8 mouse cellular contexts compared by ENCODE assay signal in genomic region chr19:7423656-7424030, GRCm38 (mm10). TPM values are rescaled to one million over a fixed set of nuclear protein-coding genes. Genes with fewer than 3 reads are reported as not detected.
DNase-seq lines count a peak whose midpoint lies in the region; ATAC-seq lines count a peak whose summit lies in the region.

No protein-coding gene starts in this region.

- H3K27ac ChIP-seq in forebrain, embryonic 16.5 days (ENCODE audit: low read length): peak overlapping the region; percentile 86
- no peak overlapping the region for H3K27ac ChIP-seq in liver, embryonic 16.5 days (ENCODE audit: low read length)

- DNase-seq in gastrocnemius, postnatal 25 days: peak; percentile 19
- DNase-seq in gastrocnemius, postnatal 14 days: no peak
- DNase-seq in 3T3-L1 (ENCODE audit: low read depth, low spot score): peak; percentile 43
- DNase-seq in thymus, postnatal 25 days: no peak
- no peak for DNase-seq in gastrocnemius, postnatal 36 days

- H3K4me2 ChIP-seq in forebrain, embryonic 16.5 days (ENCODE audit: low read length): peak overlapping the region; percentile 70
- H3K4me2 ChIP-seq in liver, embryonic 16.5 days (ENCODE audit: low read depth, low read length): peak overlapping the region; percentile 39; the same call in 1 of the 2 replicates

- no peak for ATAC-seq in forebrain, embryonic 16.5 days
- ATAC-seq in liver, embryonic 16.5 days (ENCODE audit: low read depth): no peak
- no peak for ATAC-seq in megakaryocyte progenitor cell, adult 5-6 weeks (replicated peaks; ENCODE audit: poor library complexity)

- H3K27me3 ChIP-seq in forebrain, embryonic 16.5 days (replicated peaks; ENCODE audit: control insufficient read depth, insufficient read depth, low read length): no peaks in the 10 kb centered on the region
- H3K27me3 ChIP-seq in liver, embryonic 16.5 days (ENCODE audit: control insufficient read depth, insufficient read depth, low read depth, low read length): no peaks in the 10 kb centered on the region

- 5% methylated on average over 14 of the region's 16 CpGs for WGBS in forebrain, embryonic 16.5 days
- WGBS in liver, embryonic 16.5 days (ENCODE audit: insufficient replicate concordance): 77% methylated on average over 16 of the region's 16 CpGs

- H3K4me3 ChIP-seq in forebrain, embryonic 16.5 days (replicated peaks; ENCODE audit: low read length): peak overlapping the region; percentile 46
- no peak overlapping the region for H3K4me3 ChIP-seq in liver, embryonic 16.5 days (ENCODE audit: low read depth, low read length)

- intact Hi-C loops in gastrocnemius, postnatal 14 days (cut with DNase I; ENCODE audit: low total_unique reads): loop anchor here (10.0 kb wide), 1 partner anchor 189 kb away; no protein-coding TSS in a partner anchor
- intact Hi-C loops in gastrocnemius, postnatal 36 days (cut with DNase I): loop anchor here (10.0 kb wide), 1 partner anchor 359 kb away; no protein-coding TSS in a partner anchor

- H3K36me3 ChIP-seq in forebrain, embryonic 16.5 days (ENCODE audit: control insufficient read depth, insufficient read depth): peaks cover 18% of the 10 kb centered on the region
- H3K36me3 ChIP-seq in liver, embryonic 16.5 days (ENCODE audit: control insufficient read depth, insufficient read depth): peaks cover 14% of the 10 kb centered on the region

- no peaks in the 10 kb centered on the region for H3K9me3 ChIP-seq in forebrain, embryonic 16.5 days (ENCODE audit: control insufficient read depth, low read length)
- no peaks in the 10 kb centered on the region for H3K9me3 ChIP-seq in liver, embryonic 16.5 days (replicated peaks; ENCODE audit: control insufficient read depth, low read length)

- peak overlapping the region; percentile 72 for H3K9ac ChIP-seq in forebrain, embryonic 16.5 days (replicated peaks; ENCODE audit: low read depth, low read length)
- H3K9ac ChIP-seq in liver, embryonic 16.5 days (ENCODE audit: low read depth, low read length): no peak overlapping the region

- H3K4me1 ChIP-seq in forebrain, embryonic 16.5 days (replicated peaks; ENCODE audit: control insufficient read depth, insufficient read depth, low read length): peaks cover 62% of the 10 kb centered on the region
- H3K4me1 ChIP-seq in liver, embryonic 16.5 days (ENCODE audit: control insufficient read depth, low read depth, low read length): peaks cover 23% of the 10 kb centered on the region

RNA-seq across cellular contexts. Expression of gene 2700081O15Rik, which starts 6.2 kb away (rescaled TPM):
- 1 to 10 TPM; 6.8 to 7.9 TPM for total RNA-seq in gastrocnemius, postnatal 25 days (2021)
- 10 to 100 TPM; 10.7 to 11.4 TPM for total RNA-seq in gastrocnemius, postnatal 14 days (2021)
- 22.8 and 25.8 TPM in 2 replicates for polyA plus RNA-seq in forebrain, embryonic 16.5 days (2015; fragmentation: Nextera tagmentation; extraction: Ambion mirVana)
- polyA plus RNA-seq in liver, embryonic 16.5 days (2015; fragmentation: Nextera tagmentation; extraction: Ambion mirVana): 0.55 and 0.61 TPM in 2 replicates
- total RNA-seq in megakaryocyte progenitor cell, adult 5-6 weeks (2015): 1.5 and 2.3 TPM in 2 replicates
- total RNA-seq in megakaryocyte progenitor cell, adult 5-6 weeks (2017): 1.4 and 3.2 TPM in 2 replicates
- total RNA-seq in gastrocnemius, postnatal 36 days (2021): 1 to 10 TPM; 5.7 to 6.2 TPM

RNA-seq across cellular contexts. Expression of gene Spindoc, which starts 40.8 kb away (rescaled TPM):
- total RNA-seq in gastrocnemius, postnatal 25 days (2021): 1 to 10 TPM; 6.6 to 9.1 TPM
- total RNA-seq in gastrocnemius, postnatal 14 days (2021): 1 to 10 TPM; 9.4 to 9.5 TPM
- 35.8 and 39.4 TPM in 2 replicates for polyA plus RNA-seq in forebrain, embryonic 16.5 days (2015; fragmentation: Nextera tagmentation; extraction: Ambion mirVana)
- polyA plus RNA-seq in liver, embryonic 16.5 days (2015; fragmentation: Nextera tagmentation; extraction: Ambion mirVana): 2.7 and 2.8 TPM in 2 replicates
- total RNA-seq in megakaryocyte progenitor cell, adult 5-6 weeks (2015): 7.6 and 8.1 TPM in 2 replicates
- 2.6 and 3.6 TPM in 2 replicates for total RNA-seq in megakaryocyte progenitor cell, adult 5-6 weeks (2017)
- total RNA-seq in gastrocnemius, postnatal 36 days (2021): 1 to 10 TPM; 7.0 to 7.1 TPM

RNA-seq across cellular contexts. Expression of gene Rtn3, which starts 59.4 kb away (rescaled TPM):
- 10 to 100 TPM; 28.8 to 32.7 TPM for total RNA-seq in gastrocnemius, postnatal 25 days (2021)
- 10 to 100 TPM; 37.1 to 40.6 TPM for total RNA-seq in gastrocnemius, postnatal 14 days (2021)
- 550 and 563 TPM in 2 replicates for polyA plus RNA-seq in forebrain, embryonic 16.5 days (2015; fragmentation: Nextera tagmentation; extraction: Ambion mirVana)
- 59.7 and 63.8 TPM in 2 replicates for polyA plus RNA-seq in liver, embryonic 16.5 days (2015; fragmentation: Nextera tagmentation; extraction: Ambion mirVana)
- total RNA-seq in megakaryocyte progenitor cell, adult 5-6 weeks (2015): 281 and 296 TPM in 2 replicates
- 85.5 and 97.7 TPM in 2 replicates for total RNA-seq in megakaryocyte progenitor cell, adult 5-6 weeks (2017)
- total RNA-seq in gastrocnemius, postnatal 36 days (2021): 10 to 100 TPM; 26.5 to 27.6 TPM

Comparison
In these comparisons a context has a peak if more than half of its experiments do, and no peak if none do; other contexts are left out.
1. DNase-seq: peak in gastrocnemius, postnatal 25 days (single experiment) and 3T3-L1 (single experiment); none in gastrocnemius, postnatal 14 days (single experiment), thymus, postnatal 25 days (single experiment) and gastrocnemius, postnatal 36 days (0 of 2).